Mouse (Mus musculus) activated CD4-positive, CD25-positive, alpha-beta regulatory T cell (primary cell): ENCODE results near the gene Chil5. TPM values are rescaled to one million over a fixed set of nuclear protein-coding genes. Genes with fewer than 3 reads are reported as not detected.

ENCODE experiments used
- polyA plus RNA-seq, 2 experiments: library from polyadenylated mRNA; unstranded; fragments of 100-300 nt; shearing (Covaris generic); gene quantifications; one replicate each; pipeline ENCODE4 v1.2.1; 2017

The Chil5 gene
- 10 to 100 TPM in 1 of 2 experiments, 1 to 10 TPM in 1; 1.3 to 16.9 TPM for polyA plus RNA-seq

GRCm38 (mm10) chr3:106032781-106033180 is at the start of gene Chil5:
Gene Chil5, minus strand, starts transcription at chr3:106032814.

GRCm38 (mm10) chr3:106014546-106014945 is 18.1 kb downstream of the Chil5 start, which contains the start of gene Pifo:
Gene Pifo, minus strand, starts transcription at chr3:106014646.

GRCm38 (mm10) chr3:105973411-105973810 is 59.2 kb downstream of the Chil5 start, which contains the start of gene Ovgp1:
Gene Ovgp1, plus strand, starts transcription at chr3:105973711.

Other genes with a start within 250 kb of the Chil5 start
- 100 to 1,000 TPM; 298 to 399 TPM for gene Rap1a, start 231.5 kb downstream of the Chil5 start, polyA plus RNA-seq
- gene Adora3, start 162.0 kb downstream of the Chil5 start, polyA plus RNA-seq, result under 1 TPM; 0.08 to 0.64 TPM
- under 1 TPM in 1 of 2 experiments, not detected in 1; 0.20 TPM for gene Tmigd3, start 161.9 kb downstream of the Chil5 start, polyA plus RNA-seq
- under 1 TPM; 0.58 to 0.70 TPM for gene I830077J02Rik, start 100.2 kb downstream of the Chil5 start, polyA plus RNA-seq
- 10 to 100 TPM; 55.2 to 92.8 TPM for gene Wdr77, start 73.4 kb downstream of the Chil5 start, polyA plus RNA-seq
- gene Atp5f1, start 72.7 kb downstream of the Chil5 start, polyA plus RNA-seq, result 100 to 1,000 TPM; 392 to 441 TPM
- 1 to 10 TPM; 2.0 to 5.6 TPM for gene Ovgp1, start 59.1 kb downstream of the Chil5 start, polyA plus RNA-seq
- 1 to 10 TPM in 1 of 2 experiments, under 1 TPM in 1; 0.73 to 1.0 TPM for gene Pifo, start 18.2 kb downstream of the Chil5 start, polyA plus RNA-seq
- gene Chia1, start 80.4 kb upstream of the Chil5 start, polyA plus RNA-seq, result under 1 TPM in 1 of 2 experiments, not detected in 1; 0.12 TPM
- 1 to 10 TPM in 1 of 2 experiments, not detected in 1; 9.2 TPM for gene Chil3, start 134.8 kb upstream of the Chil5 start, polyA plus RNA-seq
- under 1 TPM in 1 of 2 experiments, not detected in 1; 0.27 TPM for gene Chil4, start 186.7 kb upstream of the Chil5 start, polyA plus RNA-seq